Mouse (Mus musculus) limb, embryonic 10.5 days (tissue): ENCODE measurements around the gene Dph6. TPM values are rescaled to one million over a fixed set of nuclear protein-coding genes. Genes with fewer than 3 reads are reported as not detected.

Experiments
- DNase-seq: peaks from one replicate; pipeline ENCODE4 v3.0.0-alpha.2; 2017; ENCODE audit warnings: low spot score
- H3K27ac ChIP-seq: fragments of 300-500 bp; sonication (generic); 2 replicates; pipeline ENCODE4 v1.5.1; 2016; ENCODE audit warnings: mild to moderate bottlenecking
- H3K27me3 ChIP-seq: fragments of 300-500 bp; sonication (generic); 2 replicates; pipeline ENCODE4 v1.6.1; 2016; ENCODE audit warnings: low read depth, mild to moderate bottlenecking; ENCODE audit not compliant: poor library complexity, severe bottlenecking
- H3K36me3 ChIP-seq: fragments of 300-500 bp; sonication (generic); 2 replicates; pipeline ENCODE4 v1.6.1; 2016; ENCODE audit warnings: mild to moderate bottlenecking, moderate library complexity
- H3K4me1 ChIP-seq: fragments of 300-500 bp; sonication (generic); 2 replicates; pipeline ENCODE4 v1.6.1; 2016
- H3K4me3 ChIP-seq: fragments of 300-500 bp; sonication (generic); 2 replicates; pipeline ENCODE4 v1.5.1; 2016; ENCODE audit warnings: mild to moderate bottlenecking, moderate library complexity
- H3K9me3 ChIP-seq: fragments of 300-500 bp; sonication (generic); replicated peaks from 2 replicates; pipeline ENCODE4 v1.6.1; 2016; ENCODE audit warnings: mild to moderate bottlenecking
- whole genome bisulfite sequencing: fragments of 180-500 bp; shearing (Covaris S2); methylation state at CpG from one replicate; pipeline ENCODE4 v1.1.7; 2016; 5-methylcytosine and 5-hydroxymethylcytosine counted together
- polyA plus RNA-seq: library from polyadenylated mRNA; unstranded; fragments of >200 nt; fragmentation: Nextera tagmentation; extraction: Ambion mirVana; gene quantifications from 2 replicates; pipeline ENCODE4 v1.2.1, GENCODE M21; 2016

Gene Dph6
- polyA plus RNA-seq, 1 experiment from 2014 or later, result 21.9 TPM

- WGBS, result 95% methylated on average over 5 of the region's 5 CpGs
- Histone ChIP-seq H3K27me3 (no peaks in the 10 kb centered on the region), H3K36me3 (no peaks in the 10 kb centered on the region), H3K4me3 (no peak overlapping the region), H3K27ac (no peak overlapping the region), H3K4me1 (no peaks in the 10 kb centered on the region), H3K9me3 (no peaks in the 10 kb centered on the region)
- DNase-seq, result no peak
Measured at GRCm38 (mm10) chr2:114520414-114520813, 134.3 kb downstream of the Dph6 start.

DNA sequence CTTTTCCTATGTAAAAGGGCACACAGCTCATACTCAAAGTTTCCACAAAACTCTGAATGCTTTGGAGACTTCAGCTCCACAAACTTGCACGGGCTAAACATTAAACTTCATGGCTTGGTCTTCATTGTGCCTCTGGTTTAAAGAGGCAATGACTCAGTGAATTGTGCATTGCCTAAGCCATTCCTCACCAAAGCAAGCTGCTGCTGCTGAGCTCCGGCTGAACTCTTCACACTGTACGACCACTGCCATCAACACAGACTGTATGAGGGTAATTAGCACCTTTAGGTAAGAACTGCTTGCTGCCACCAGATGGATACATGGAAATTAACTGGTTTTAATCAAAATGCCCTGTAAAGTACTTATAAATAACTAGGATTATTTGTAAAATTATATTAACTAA lies 134.9 kb downstream of the Dph6 start:
- 75% methylated on average over 3 of the region's 3 CpGs for whole genome bisulfite sequencing

DNA sequence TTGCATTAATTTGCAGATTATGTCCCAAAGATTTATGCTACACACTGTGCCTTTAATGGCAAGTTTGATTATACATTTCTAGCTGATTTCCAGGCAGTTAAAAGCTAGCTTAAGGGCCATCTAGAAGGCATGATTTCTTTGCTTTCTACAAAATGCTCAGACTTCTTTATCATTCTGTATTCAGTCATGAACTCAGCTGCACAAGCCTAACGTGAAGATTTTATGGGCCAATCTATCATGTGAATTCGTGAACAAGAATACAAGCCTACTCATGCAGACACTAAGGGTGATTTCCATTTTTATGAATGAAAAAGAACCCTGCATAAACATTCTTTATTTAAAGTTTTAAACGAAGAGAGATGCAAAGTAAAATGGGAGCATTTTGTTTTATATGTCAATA lies 162.4 kb downstream of the Dph6 start:
- H3K27me3 ChIP-seq, result no peaks in the 10 kb centered on the region
- no peak for DNase-seq
- no peak overlapping the region for H3K4me3 ChIP-seq
- H3K9me3 ChIP-seq, result no peaks in the 10 kb centered on the region
- 54% methylated on average over 3 of the region's 3 CpGs for WGBS
- peaks cover 8% of the 10 kb centered on the region; the same call in 1 of the 2 replicates for H3K4me1 ChIP-seq
- H3K27ac ChIP-seq, result no peak overlapping the region
- H3K36me3 ChIP-seq, result no peaks in the 10 kb centered on the region

More for the DNA sequence above, 134.9 kb downstream of the Dph6 start:
- no peak for DNase-seq
- Histone ChIP-seq H3K4me3 (no peak overlapping the region), H3K27me3 (no peaks in the 10 kb centered on the region), H3K4me1 (no peaks in the 10 kb centered on the region), H3K36me3 (no peaks in the 10 kb centered on the region), H3K27ac (no peak overlapping the region), H3K9me3 (no peaks in the 10 kb centered on the region)

DNA sequence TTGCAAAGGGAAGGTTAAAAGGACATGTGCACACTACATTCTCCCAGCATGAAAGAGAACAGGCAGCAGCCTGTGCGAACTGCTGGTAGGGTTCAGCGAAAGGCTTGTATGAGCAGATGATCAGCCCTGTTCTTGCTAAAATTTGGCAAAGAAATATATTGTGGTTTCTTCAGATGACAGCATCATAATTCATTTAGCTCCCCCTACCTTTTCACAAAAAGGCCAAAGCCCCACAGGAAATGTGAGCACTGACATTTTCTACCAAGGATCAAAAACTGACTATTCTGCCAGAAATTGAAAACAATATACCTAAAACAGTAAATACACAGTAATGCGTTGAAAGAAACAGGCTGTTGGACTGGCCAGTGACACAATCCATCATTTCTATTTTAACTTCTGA lies 162.9 kb downstream of the Dph6 start:
- 86% methylated on average over 3 of the region's 3 CpGs for WGBS
- no peak for DNase-seq
- Histone ChIP-seq H3K27me3 (no peaks in the 10 kb centered on the region), H3K36me3 (no peaks in the 10 kb centered on the region), H3K4me1 (peaks cover 8% of the 10 kb centered on the region; the same call in 1 of the 2 replicates), H3K27ac (no peak overlapping the region), H3K4me3 (no peak overlapping the region), H3K9me3 (no peaks in the 10 kb centered on the region)

DNA sequence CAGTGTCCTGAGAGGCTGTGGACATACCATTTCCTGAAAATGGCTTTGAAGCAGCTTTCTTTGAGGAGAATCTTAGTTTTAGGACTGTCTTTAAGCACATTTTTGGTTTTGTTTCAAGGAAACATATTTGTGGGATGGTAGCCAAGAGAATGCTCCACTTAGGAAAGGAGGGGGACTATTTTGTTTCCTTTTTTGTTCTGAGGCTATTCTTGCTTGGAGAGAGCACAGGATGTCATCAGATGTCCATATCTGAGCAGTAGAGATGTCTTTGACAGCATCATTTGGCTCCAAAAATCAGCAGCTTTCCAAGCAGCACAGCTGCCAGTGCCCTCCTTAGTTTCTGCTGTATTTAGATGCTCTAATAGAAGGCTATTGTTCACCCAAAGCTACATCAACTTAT lies 167.8 kb downstream of the Dph6 start:
- Histone ChIP-seq H3K9me3 (no peaks in the 10 kb centered on the region), H3K4me1 (peaks cover 3% of the 10 kb centered on the region; the same call in 1 of the 2 replicates), H3K27ac (no peak overlapping the region), H3K36me3 (no peaks in the 10 kb centered on the region), H3K4me3 (no peak overlapping the region), H3K27me3 (no peaks in the 10 kb centered on the region)
- no peak for DNase-seq
